Mouse (Mus musculus): ENCODE results near the gene Ubqln4. TPM values are rescaled to one million over a fixed set of nuclear protein-coding genes. Genes with fewer than 3 reads are reported as not detected.

The Ubqln4 gene
- total and polyA plus RNA-seq, 3 experiments = 22.8 to 62.2 (median 39.6) TPM

DNA sequence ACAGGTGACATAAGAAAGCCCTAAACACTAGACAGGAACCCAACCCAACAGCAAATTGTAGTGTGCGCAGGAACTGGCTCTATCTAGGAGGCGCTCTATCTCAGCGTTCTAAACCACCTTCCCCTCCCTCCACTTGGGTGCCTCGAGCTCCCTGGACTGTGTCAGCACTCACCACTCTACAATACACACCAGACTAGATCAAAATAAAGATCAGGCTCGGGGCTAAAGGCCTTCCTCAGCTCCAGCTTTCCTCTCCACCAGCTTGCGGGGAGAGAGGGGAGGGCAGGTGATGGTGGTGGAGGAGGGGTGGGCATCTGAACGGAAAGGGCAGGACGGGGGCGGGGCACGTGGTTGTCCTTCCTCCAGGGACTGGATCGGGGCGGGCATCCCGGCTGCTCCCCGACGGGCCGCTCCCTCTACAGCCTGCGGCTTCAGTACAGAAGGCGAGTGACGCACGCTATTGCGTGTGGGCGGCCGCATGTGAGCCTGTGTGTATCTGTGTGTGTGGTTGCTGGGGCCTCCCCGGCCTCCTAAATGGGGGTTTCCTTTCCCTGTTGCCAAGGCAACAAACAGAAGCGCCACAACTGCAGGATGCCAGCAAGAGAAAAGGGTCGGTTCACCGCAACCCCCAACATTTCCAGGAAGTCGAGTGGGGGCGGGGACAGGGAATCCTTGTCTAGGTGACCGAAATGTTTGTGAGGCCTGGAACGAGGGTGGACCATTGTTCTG lies 43.7 kb upstream of the Ubqln4 start, which contains the start of gene Lmna (continued):
- TF ChIP-seq CHD1 (IDR thresholded peaks at IDR 0.05; ENCODE audit: low read depth, low read length) = peak; percentile 38; the same call in 1 of the 2 replicates
- peak; percentile 79; the same call in 1 of the 2 replicates for TF ChIP-seq ZMIZ1 (IDR thresholded peaks at IDR 0.05; ENCODE audit: low read depth, low read length)
- peak; percentile 28 to 75; a peak in 2 of 4 replicates for TF ChIP-seq CTCF (conservative IDR thresholded peaks at IDR 0.05 in 1 of 2, IDR thresholded peaks at IDR 0.05 in 1 of 2; ENCODE audit: low read depth in 2 of 2, low read length in 2 of 2)
- no peak for TF ChIP-seq GABPA (IDR thresholded peaks at IDR 0.05; ENCODE audit: insufficient replicate concordance, low read depth, low read length)
- peak; percentile 58 for TF ChIP-seq POLR2A (IDR thresholded peaks at IDR 0.05; ENCODE audit: low read depth, low read length)
- peak; percentile 91 for TF ChIP-seq MAZ (IDR thresholded peaks at IDR 0.05; ENCODE audit: low read depth, low read length)
- peak; percentile 99 for TF ChIP-seq MXI1 (IDR thresholded peaks at IDR 0.05; ENCODE audit: low read depth, low read length)
- TF ChIP-seq ZNF384 (IDR thresholded peaks at IDR 0.05; ENCODE audit: low read depth, low read length) = peak; percentile 8; the same call in 1 of the 2 replicates
- TF ChIP-seq HCFC1 (IDR thresholded peaks at IDR 0.05; ENCODE audit: low read depth, low read length) = peak; percentile 52
- peak; percentile 25 for TF ChIP-seq RAD21 (IDR thresholded peaks at IDR 0.05; ENCODE audit: low read depth, low read length)
- TF ChIP-seq BHLHE40 (IDR thresholded peaks at IDR 0.05; ENCODE audit: low read depth, low read length) = peak; percentile 99
- peak; percentile 88; the same call in 1 of the 2 replicates for TF ChIP-seq EP300 (IDR thresholded peaks at IDR 0.05; ENCODE audit: low read length)
- TF ChIP-seq IRF4 (IDR thresholded peaks at IDR 0.05; ENCODE audit: low read depth, low read length) = peak; percentile 91
- 0 out of 2 replicates have a peak, but pooled peaks have one; percentile 19 for TF ChIP-seq MYC (IDR thresholded peaks at IDR 0.05; ENCODE audit: low read depth, low read length)
- TF ChIP-seq JUN (IDR thresholded peaks at IDR 0.05; ENCODE audit: insufficient read depth, low read depth, low read length) = no peak
- peak; percentile 93 for TF ChIP-seq MAX (IDR thresholded peaks at IDR 0.05; ENCODE audit: low read length)
- TF ChIP-seq RCOR1 (conservative IDR thresholded peaks at IDR 0.05; ENCODE audit: low read depth, low read length) = peak; percentile 60
- TF ChIP-seq TBP (conservative IDR thresholded peaks at IDR 0.05; ENCODE audit: low read depth, low read length) = no peak

DNA sequence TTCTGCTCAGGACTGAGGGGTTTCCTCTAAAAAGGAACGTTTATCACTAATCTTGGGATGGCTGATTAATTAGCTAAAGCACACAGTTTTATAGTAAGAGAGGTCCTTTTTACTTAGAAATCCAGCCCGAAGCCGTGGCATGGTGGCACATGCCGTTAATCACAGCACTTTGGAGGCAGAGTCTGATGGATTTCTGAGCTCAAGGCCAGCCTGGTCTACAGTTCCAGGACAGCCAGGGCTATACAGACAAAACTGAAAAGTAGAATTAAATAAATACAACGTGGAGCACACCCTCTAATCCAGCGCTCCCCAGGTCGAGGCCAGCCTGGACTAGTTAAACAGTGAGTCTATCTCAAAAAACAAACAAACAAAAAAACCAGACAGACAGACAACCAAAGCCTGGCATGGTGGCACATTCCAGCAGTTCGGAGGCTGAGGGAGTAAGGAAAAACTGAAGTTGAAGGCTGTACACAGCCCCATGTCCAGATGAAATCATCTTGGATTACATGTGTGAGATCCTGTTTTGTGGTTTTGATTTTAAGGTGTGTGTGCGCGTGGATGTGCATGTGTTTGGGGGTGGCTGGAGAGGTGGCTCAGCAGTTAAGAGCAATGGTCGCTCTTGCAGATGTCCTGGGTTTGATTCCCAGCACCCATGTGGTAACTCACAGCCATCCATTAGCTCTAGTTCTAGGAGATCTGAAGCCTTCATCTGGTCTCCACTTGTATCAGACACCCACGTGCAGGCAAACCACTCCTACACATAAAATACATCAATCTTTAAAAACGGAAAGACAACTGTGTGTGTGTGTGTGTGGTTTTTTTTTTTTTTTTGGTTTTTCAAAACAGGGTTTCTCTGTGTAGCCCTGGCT lies 42.9 kb upstream of the Ubqln4 start:
- TF ChIP-seq UBTF (IDR thresholded peaks at IDR 0.05; ENCODE audit: low read depth, low read length) = no peak
- TF ChIP-seq ZNF384 (IDR thresholded peaks at IDR 0.05; ENCODE audit: low read depth, low read length) = peak; percentile 58
- DNase-seq (ENCODE audit: extremely low read depth) = no peak
- no peaks in the 10 kb centered on the region for H3K9me3 ChIP-seq (replicated peaks; ENCODE audit: low read length)
- H3K79me2 ChIP-seq (replicated peaks; ENCODE audit: control insufficient read depth, extremely low read depth, insufficient read depth, poor library complexity, severe bottlenecking) = no peaks in the 10 kb centered on the region
- H3K9ac ChIP-seq (ENCODE audit: insufficient read depth, low read depth) = no peak overlapping the region
- no peaks in the 10 kb centered on the region for H3K27me3 ChIP-seq (replicated peaks)
- peaks cover 30 to 80% of the 10 kb centered on the region in 2 experiments for H3K4me1 ChIP-seq (ENCODE audit: control insufficient read depth in 1 of 2, insufficient read depth in 2 of 2)
- no peak overlapping the region for H3K4me3 ChIP-seq (replicated peaks in 1 of 3; ENCODE audit: low read depth in 2 of 3, low read length in 2 of 3, poor library complexity in 1 of 3)
- in situ Hi-C loops (cut with MboI; ENCODE audit: low pct_ligation_motif_present, low pct_unique_long_range_greater_than_20kb, low sequenced_read_pairs) (no loop called here), dilution Hi-C loops (cut with MboI; ENCODE audit: extremely low pct_ligation_motif_present, extremely low pct_unique_long_range_greater_than_20kb, low sequenced_read_pairs) (no loop called here)
- peak overlapping the region; percentile 33; the same call in 1 of the 2 replicates for H3K4me2 ChIP-seq (ENCODE audit: insufficient read depth, low read depth, poor library complexity, severe bottlenecking)
- 0 out of 2 replicates have a peak overlapping the region, but pooled peaks have one; percentile 18 for H3K27ac ChIP-seq (ENCODE audit: insufficient read depth, low read depth)
- H3K36me3 ChIP-seq (replicated peaks in 1 of 2; ENCODE audit: control insufficient read depth in 1 of 2, insufficient read depth in 1 of 2, low read length in 1 of 2) = no peaks in the 10 kb centered on the region

All from CH12.LX (cell line).